Mouse (Mus musculus): ENCODE data around the gene Scnn1b. TPM values are rescaled to one million over a fixed set of nuclear protein-coding genes. Genes with fewer than 3 reads are reported as not detected.

Gene Scnn1b
- not detected for total RNA-seq (2018; cell fraction: chromatin; rRNA removed)
- total RNA-seq (2018; cell fraction: cytosol; rRNA removed) = not detected
- not detected for total RNA-seq (2018; cell fraction: nucleus; rRNA removed)
- polyA plus RNA-seq (2018) = not detected in 3 replicates

DNA sequence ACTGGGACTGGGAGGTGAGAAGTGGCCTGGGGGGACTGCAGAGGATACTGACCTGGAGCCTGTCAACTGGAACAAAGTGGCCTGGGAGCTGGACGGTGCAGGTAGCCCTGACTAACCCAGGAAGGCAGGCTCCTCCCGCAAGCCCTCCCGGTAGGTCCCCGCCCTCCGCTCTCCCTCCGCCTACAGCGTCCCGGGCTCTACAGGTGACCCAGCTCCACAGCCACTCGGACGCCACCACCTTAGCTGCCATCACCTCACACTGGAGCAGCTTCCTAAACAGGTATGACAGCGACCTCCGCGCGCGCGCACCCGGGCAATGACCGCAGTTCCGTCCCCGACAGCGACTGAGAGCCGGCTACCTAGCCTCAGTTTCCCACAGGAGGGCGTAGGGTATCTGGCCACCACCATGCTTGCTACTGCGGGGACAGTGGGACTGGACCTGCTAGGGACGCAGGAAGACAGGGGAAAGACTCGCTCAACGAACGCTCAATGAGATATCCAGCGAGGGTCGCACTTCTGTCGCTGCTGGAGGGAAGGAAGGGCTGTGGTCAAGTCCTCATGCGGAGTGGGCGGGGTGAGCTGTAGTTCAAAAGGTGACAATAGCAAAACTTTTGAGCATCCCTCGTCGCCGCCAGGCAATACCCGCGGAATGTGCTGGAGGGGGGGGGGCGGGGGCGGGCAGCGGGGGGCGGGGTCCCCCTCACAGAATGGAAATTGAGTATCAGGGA is at the start of gene Scnn1b:
Gene Scnn1b (plus strand): TSS at position 181 of the 728 bp plus-strand sequence.
- H3K79me2 ChIP-seq (ENCODE audit: inconsistent target) = no peaks in the 10 kb centered on the region
- 9% methylated on average over 37 of the region's 42 CpGs for WGBS (ENCODE audit: missing documents)
- no peak within 1 kb of the TSS for H3K4me3 ChIP-seq (ENCODE audit: inconsistent target)
- H3K27ac ChIP-seq = no peak within 1 kb of the TSS
- no peaks in the 10 kb centered on the region for H3K36me3 ChIP-seq (ENCODE audit: inconsistent target)

DNA sequence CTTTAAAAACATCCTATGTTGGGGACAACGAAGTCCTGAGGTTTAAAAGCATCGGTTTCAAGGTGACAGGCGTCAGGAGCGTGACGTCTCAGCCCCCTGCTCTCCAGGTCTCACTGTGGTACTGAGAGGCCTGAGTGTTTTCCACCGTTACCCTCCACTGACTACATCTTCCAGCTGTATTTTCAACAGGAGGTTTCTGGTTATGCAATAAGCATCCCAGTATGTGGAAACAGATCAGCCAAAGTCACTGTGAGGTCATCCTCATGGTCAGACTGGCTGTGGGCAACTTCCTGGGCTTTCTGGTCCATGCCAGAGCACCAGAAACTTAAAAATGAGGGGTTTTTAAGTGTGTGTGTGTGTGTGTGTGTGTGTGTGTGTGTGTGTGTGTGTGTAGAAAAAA is 43.2 kb upstream of the Scnn1b start:
- Histone ChIP-seq H3K4me3 (ENCODE audit: inconsistent target) (no peak overlapping the region), H3K27ac (no peak overlapping the region), H3K79me2 (ENCODE audit: inconsistent target) (no peaks in the 10 kb centered on the region), H3K36me3 (ENCODE audit: inconsistent target) (no peaks in the 10 kb centered on the region)
- WGBS (ENCODE audit: missing documents) = 91% methylated on average over 6 of the region's 6 CpGs

DNA sequence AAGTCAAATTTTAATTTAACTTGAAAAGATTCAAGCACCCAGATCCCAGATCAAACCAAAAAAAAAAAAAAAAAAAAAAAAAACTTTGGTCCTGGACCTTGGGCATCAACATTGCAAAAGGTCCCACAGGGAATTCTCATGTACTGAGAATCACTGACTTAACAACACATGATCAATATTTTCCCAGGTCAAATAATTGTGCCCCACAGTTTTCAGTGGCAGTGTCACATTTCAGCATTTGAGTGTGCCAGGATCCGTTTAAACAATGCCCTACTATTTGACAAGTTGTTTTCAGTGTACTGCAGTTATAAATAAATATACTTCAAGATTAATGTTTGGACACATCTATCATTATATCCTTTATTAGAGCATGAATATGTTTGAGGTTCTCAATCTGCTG is 36.4 kb upstream of the Scnn1b start:
- no peaks in the 10 kb centered on the region for H3K36me3 ChIP-seq (ENCODE audit: inconsistent target)
- 100% methylated on average over 1 of the region's 1 CpGs for WGBS (ENCODE audit: missing documents)
- no peak overlapping the region for H3K27ac ChIP-seq
- no peak overlapping the region for H3K4me3 ChIP-seq (ENCODE audit: inconsistent target)
- no peaks in the 10 kb centered on the region for H3K79me2 ChIP-seq (ENCODE audit: inconsistent target)

DNA sequence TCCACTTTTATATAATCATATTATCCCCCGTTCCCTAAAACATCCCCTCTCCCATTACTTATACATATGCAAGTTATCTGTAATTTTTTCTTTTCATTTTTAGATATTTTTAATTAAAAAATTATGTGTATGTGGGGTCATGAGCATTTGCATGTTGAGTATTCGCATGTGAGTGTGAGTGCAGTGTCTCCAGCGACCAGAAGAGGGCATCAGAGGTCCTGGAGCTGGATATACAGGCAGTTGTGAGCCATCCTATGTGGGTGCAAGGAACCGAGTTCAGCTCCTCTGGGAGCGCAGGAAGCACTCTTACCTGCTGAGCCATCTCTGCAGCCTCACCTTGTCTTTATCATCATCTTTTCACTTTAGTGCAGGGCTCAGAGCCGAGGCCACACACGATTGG is 29.4 kb upstream of the Scnn1b start:
- H3K4me3 ChIP-seq (ENCODE audit: inconsistent target) = no peak overlapping the region
- no peak overlapping the region for H3K27ac ChIP-seq
- WGBS (ENCODE audit: missing documents) = 81% methylated on average over 7 of the region's 7 CpGs
- no peaks in the 10 kb centered on the region for H3K36me3 ChIP-seq (ENCODE audit: inconsistent target)
- no peaks in the 10 kb centered on the region for H3K79me2 ChIP-seq (ENCODE audit: inconsistent target)

DNA sequence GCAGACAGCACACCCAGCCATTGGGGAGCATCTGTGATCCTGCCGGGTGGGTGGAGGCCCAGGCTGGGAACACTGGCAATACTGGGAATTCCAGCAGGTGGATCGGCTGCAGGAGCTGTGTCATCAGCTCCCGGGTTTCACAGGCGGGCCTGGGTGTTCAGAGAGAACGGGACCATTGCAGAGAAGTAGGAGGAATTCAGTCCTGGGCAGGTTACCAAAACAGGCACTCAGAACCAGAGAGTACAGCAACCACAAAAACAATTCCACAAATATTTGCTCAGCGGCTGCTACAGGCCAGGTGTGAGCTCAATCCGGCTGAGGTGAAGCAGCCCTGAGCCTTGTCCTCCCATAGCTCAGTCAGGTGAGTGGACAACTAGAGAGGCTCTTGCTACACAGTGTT is 28.0 kb upstream of the Scnn1b start:
- 88% methylated on average over 7 of the region's 7 CpGs for WGBS (ENCODE audit: missing documents)
- H3K27ac ChIP-seq = no peak overlapping the region
- H3K36me3 ChIP-seq (ENCODE audit: inconsistent target) = no peaks in the 10 kb centered on the region
- H3K79me2 ChIP-seq (ENCODE audit: inconsistent target) = no peaks in the 10 kb centered on the region
- H3K4me3 ChIP-seq (ENCODE audit: inconsistent target) = no peak overlapping the region

DNA sequence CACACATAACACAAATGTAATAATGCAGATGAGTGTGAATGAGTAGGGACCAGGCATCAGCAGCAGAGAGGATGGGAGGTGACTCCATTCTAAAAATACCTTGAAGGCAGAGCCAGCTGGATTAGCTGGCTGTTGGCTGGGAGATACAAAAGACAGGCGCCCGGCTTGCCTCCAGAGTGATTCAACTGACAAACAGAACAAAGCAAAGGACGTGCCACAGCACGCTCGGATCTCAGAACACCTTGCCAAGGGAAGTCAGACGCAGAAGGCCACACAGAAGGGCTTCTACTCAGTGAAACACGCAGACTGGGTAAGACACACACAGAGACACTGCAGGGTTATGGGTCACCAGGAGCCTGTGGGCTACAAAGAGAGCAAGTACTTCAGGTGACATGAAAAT is 24.0 kb upstream of the Scnn1b start:
- Histone ChIP-seq H3K4me3 (ENCODE audit: inconsistent target) (no peak overlapping the region), H3K36me3 (ENCODE audit: inconsistent target) (no peaks in the 10 kb centered on the region), H3K27ac (no peak overlapping the region), H3K79me2 (ENCODE audit: inconsistent target) (no peaks in the 10 kb centered on the region)
- WGBS (ENCODE audit: missing documents) = 86% methylated on average over 7 of the region's 7 CpGs

DNA sequence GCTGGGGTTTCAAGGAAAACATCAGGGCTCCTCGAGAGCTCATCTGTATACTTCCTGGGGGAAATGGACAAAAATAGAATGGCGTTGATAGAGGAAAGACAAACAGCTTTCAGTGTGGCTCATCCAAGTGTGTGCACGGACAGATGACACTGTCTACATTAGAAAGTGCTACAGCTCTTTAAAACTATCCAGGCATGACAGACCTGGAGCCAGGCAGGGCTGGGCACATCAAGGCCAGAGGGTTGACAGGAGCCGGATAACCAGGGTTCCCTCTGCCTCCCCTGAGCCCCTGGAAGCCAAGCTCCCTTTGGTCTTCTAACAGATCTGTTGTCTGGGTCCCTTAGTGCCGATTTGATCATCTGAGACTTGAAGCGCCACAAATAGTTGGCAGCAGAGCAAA is 22.6 kb upstream of the Scnn1b start:
- WGBS (ENCODE audit: missing documents) = 67% methylated on average over 6 of the region's 6 CpGs
- Histone ChIP-seq H3K79me2 (ENCODE audit: inconsistent target) (no peaks in the 10 kb centered on the region), H3K36me3 (ENCODE audit: inconsistent target) (no peaks in the 10 kb centered on the region), H3K4me3 (ENCODE audit: inconsistent target) (no peak overlapping the region), H3K27ac (no peak overlapping the region)

DNA sequence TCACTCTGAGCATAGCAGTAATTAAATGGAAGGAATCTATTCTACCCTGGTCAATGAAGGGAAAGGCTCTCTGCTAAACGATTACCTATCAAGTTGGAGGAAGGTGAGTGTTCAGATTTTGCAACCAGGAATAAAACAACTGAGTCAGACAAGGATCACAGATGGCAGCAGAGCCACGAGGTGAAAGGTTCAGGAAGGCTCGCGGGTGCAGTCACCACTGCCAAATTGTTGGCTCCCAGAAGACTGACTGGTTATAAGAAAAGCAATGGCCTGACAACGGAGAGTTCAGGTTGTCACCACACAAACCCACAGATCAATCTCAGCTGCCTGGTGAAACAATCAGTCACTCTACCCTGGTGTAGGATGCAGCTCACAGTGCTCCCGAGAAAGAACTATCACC is 18.9 kb upstream of the Scnn1b start:
- Histone ChIP-seq H3K27ac (no peak overlapping the region), H3K4me3 (ENCODE audit: inconsistent target) (no peak overlapping the region), H3K36me3 (ENCODE audit: inconsistent target) (no peaks in the 10 kb centered on the region), H3K79me2 (ENCODE audit: inconsistent target) (no peaks in the 10 kb centered on the region)
- 74% methylated on average over 6 of the region's 6 CpGs for WGBS (ENCODE audit: missing documents)

DNA sequence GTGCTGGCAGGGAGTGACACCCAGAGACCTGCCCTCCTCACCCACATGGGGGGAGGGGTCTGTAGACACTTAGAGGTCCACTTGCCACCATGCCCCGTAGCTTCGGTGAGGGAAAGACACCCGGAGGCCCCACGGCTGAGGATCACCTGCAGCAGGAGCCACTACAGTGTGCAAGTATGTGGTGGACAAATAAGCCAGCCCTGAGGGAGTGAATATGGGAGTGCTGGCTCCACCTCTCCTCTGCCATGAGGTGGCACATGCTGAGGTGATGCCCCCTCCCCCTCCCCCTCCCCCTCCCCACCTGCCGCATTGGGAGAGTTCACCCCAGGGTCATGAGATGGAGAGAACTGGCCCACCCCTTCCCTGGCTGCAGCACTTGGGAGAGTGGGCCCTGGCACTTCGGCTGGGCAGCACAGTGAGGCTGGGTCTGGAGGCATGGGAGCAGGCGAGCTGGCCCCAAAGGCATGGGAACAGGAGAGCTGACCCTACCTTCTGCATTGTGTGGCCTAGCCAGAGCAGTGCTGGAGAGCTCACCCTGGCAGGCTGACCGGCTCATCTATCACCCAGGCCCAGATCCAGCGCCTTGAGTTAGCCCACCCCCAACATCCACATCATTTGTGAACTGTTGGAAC is 16.2 kb upstream of the Scnn1b start:
- Histone ChIP-seq H3K27ac (no peak overlapping the region), H3K36me3 (ENCODE audit: inconsistent target) (no peaks in the 10 kb centered on the region)
- WGBS (ENCODE audit: missing documents) = 84% methylated on average over 8 of the region's 9 CpGs

DNA sequence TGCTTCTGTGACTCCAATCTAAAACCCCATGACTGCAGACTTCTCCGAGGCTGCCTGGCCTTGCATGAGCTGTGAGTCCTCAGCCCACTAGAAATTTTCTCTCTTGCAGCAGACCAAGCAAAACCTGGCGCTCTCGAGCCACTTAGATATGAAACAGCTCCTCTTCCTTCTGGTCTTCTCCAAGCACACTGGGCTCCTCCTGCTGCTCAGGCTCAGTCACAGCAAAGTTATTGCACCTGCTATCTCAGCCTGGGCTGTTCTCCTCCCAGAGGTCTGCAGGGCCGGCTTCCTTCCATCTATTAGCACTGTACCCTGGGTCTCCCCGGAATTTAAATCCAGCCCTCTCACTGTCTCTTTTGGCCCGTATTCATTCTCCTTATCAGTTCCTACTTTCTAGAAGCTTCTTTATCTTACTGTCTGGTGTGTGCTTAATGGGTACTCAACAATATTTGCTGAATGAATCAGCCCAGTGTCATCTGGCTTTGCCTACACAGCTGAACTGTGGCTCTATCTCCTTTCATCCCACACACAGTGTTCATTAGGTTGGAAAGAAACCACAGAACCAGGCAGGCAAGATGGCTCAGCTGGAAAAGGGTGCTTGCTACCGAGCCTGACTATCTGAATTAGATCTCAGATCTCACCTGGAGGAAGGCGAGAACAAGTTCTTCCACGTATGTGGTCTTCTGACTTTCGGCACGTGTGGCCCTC is 7.5 kb upstream of the Scnn1b start:
- WGBS (ENCODE audit: missing documents) = 90% methylated on average over 11 of the region's 11 CpGs
- H3K27ac ChIP-seq = no peak overlapping the region
- H3K79me2 ChIP-seq (ENCODE audit: inconsistent target) = no peaks in the 10 kb centered on the region
- no peak overlapping the region for H3K4me3 ChIP-seq (ENCODE audit: inconsistent target)
- no peaks in the 10 kb centered on the region for H3K36me3 ChIP-seq (ENCODE audit: inconsistent target)

More for the DNA sequence above, 16.2 kb upstream of the Scnn1b start:
- H3K79me2 ChIP-seq (ENCODE audit: inconsistent target) = no peaks in the 10 kb centered on the region
- no peak overlapping the region for H3K4me3 ChIP-seq (ENCODE audit: inconsistent target)

DNA sequence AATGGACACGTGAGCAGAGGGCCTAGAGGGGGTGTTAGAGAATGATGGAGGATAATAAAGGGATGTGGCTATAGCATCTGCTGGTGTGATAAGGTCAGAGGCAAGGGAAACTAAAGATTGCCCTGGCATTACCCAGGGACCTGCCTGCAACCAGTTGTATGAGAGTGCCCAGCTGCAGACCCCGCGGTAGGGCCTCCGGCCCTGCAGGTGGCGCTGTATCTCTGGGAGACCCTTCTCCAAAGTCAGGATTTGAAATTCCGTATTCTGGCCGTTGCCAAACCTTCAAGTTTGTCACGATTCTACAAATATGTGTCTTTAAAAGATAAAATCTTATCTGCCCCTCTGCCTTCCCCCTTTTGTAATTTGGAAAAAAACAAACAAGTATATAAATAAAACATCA is 5.9 kb upstream of the Scnn1b start:
- no peaks in the 10 kb centered on the region for H3K79me2 ChIP-seq (ENCODE audit: inconsistent target)
- 71% methylated on average over 8 of the region's 8 CpGs for WGBS (ENCODE audit: missing documents)
- H3K36me3 ChIP-seq (ENCODE audit: inconsistent target) = no peaks in the 10 kb centered on the region
- H3K4me3 ChIP-seq (ENCODE audit: inconsistent target) = no peak overlapping the region
- no peak overlapping the region for H3K27ac ChIP-seq

DNA sequence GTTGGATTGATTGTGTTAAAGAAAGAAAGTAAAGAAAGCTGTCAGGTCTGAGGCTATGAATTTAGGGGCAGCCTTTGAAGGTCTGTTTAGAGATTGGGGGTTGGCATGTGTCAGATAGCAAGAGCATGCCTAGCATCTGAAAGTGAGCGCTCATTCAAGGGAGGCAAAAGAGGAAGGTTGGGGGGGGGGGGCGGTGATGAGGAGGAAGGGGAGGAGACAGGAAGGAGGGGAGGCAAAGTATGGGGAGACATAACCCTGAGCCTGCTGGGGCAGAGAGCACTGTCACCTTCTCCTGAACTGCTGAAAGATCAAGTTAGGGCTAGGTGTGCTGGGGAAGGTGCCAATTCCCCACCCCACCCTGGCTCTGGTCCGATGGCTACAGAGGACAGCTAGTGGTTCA is 6.8 kb downstream of the Scnn1b start:
- H3K36me3 ChIP-seq (ENCODE audit: inconsistent target) = no peaks in the 10 kb centered on the region
- no peaks in the 10 kb centered on the region for H3K79me2 ChIP-seq (ENCODE audit: inconsistent target)
- no peak overlapping the region for H3K4me3 ChIP-seq (ENCODE audit: inconsistent target)
- H3K27ac ChIP-seq = no peak overlapping the region
- 24% methylated on average over 3 of the region's 3 CpGs for WGBS (ENCODE audit: missing documents)

DNA sequence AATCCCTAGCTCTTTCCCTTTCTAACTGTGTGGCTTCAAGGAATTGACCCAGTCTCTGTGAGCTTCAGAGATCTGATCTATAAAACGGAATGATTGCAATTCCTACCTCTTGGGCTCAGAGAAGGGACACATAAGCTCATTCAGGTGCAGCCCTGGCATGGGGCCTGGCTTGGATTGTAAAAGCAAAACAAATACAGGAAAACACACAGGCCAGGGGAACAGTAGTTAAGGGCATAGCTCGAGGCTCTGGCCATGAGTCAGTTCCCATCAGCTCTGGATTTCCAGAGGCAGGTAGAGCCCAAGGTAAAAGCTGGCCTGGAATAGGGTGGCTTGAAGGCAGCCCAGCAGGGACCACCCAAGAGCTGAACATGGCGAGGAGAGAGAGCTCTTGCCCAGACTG is 9.2 kb downstream of the Scnn1b start:
- WGBS (ENCODE audit: missing documents) = 45% methylated on average over 3 of the region's 3 CpGs
- no peaks in the 10 kb centered on the region for H3K79me2 ChIP-seq (ENCODE audit: inconsistent target)
- no peak overlapping the region for H3K27ac ChIP-seq
- no peak overlapping the region for H3K4me3 ChIP-seq (ENCODE audit: inconsistent target)
- no peaks in the 10 kb centered on the region for H3K36me3 ChIP-seq (ENCODE audit: inconsistent target)

DNA sequence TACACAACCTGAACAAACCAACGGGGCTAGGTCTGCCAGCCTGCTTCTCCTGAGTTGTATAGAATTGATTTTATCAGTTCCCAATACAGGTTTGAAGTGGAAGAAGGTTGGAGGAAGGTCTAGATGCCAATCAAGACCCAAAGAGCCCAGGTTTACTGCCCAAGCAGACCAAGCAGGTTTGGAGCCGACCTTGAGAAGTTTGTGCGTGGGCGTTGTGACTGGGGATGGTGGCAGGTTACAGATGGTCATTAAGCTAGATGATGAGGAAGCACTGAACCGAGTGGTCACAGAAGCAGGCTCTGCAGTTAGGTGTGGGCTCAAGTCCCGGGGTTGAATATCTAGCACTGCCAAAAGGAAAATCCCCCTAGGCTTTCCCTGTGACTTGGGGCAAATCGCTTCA is 9.9 kb downstream of the Scnn1b start:
- H3K27ac ChIP-seq = no peak overlapping the region

DNA sequence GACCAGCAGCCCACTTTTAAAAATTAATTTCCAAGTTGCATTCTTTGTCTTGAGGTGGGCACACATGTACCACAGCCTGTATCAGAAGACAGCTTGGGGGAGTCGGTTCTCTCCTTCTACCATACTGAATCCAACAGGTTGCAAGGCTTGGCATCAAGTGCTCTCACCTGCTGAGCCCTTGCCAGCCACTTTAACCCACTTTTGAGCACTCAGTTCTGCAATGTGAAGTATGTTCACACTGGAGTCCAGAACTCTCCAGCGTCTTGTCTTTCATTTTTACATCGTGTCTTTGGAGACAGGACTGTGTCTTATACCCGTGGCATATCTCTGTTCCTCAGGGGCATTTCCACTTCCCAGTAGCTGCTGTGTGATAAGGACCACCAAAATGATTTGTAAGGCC is 15.4 kb downstream of the Scnn1b start:
- 87% methylated on average over 4 of the region's 4 CpGs for WGBS (ENCODE audit: missing documents)
- Histone ChIP-seq H3K27ac (no peak overlapping the region), H3K79me2 (ENCODE audit: inconsistent target) (no peaks in the 10 kb centered on the region), H3K4me3 (ENCODE audit: inconsistent target) (no peak overlapping the region), H3K36me3 (ENCODE audit: inconsistent target) (no peaks in the 10 kb centered on the region)

More for the DNA sequence above, 9.9 kb downstream of the Scnn1b start:
- H3K79me2 ChIP-seq (ENCODE audit: inconsistent target) = no peaks in the 10 kb centered on the region
- H3K36me3 ChIP-seq (ENCODE audit: inconsistent target) = no peaks in the 10 kb centered on the region
- 80% methylated on average over 7 of the region's 7 CpGs for WGBS (ENCODE audit: missing documents)
- H3K4me3 ChIP-seq (ENCODE audit: inconsistent target) = no peak overlapping the region
